Mouse (Mus musculus) thymus, adult 2 months (tissue): ENCODE results near the gene Kcnd1. TPM values are rescaled to one million over a fixed set of nuclear protein-coding genes. Genes with fewer than 3 reads are reported as not detected.
"Not testable (repeated sequence)": the region's sequence is repeated elsewhere in the genome, so short reads cannot be mapped to it uniquely, and the experiment has no call there.

Experiments used
- DNase-seq: peaks from one replicate; pipeline ENCODE4 v3.0.0; 2021
- H3K27ac ChIP-seq: fragments of 200-500 bp; 2 replicates; pipeline ENCODE4 v1.5.1; 2012; ENCODE audit warnings: low read length, control low read depth; ENCODE audit not compliant: control insufficient read depth, insufficient read depth
- H3K27me3 ChIP-seq: fragments of 200-500 bp; 2 replicates; pipeline ENCODE4 v1.6.1; 2012; ENCODE audit warnings: mild to moderate bottlenecking, low read length, moderate library complexity, mixed read lengths; ENCODE audit not compliant: control insufficient read depth, insufficient read depth
- H3K36me3 ChIP-seq: fragments of 200-500 bp; 2 replicates; pipeline ENCODE4 v1.6.1; 2012; ENCODE audit warnings: mild to moderate bottlenecking, low read length, moderate library complexity; ENCODE audit not compliant: control insufficient read depth, insufficient read depth
- H3K4me1 ChIP-seq: fragments of 200-500 bp; replicated peaks from 2 replicates; pipeline ENCODE4 v1.6.1; 2012; ENCODE audit warnings: low read length; ENCODE audit not compliant: control insufficient read depth, insufficient read depth
- H3K4me3 ChIP-seq: fragments of 200-500 bp; 2 replicates; pipeline ENCODE4 v1.5.1; 2012; ENCODE audit warnings: mild to moderate bottlenecking, low read length, control low read depth, moderate library complexity; ENCODE audit not compliant: control insufficient read depth, insufficient read depth
- CTCF ChIP-seq: fragments of 200-500 bp; IDR thresholded peaks from 2 replicates; pipeline ENCODE4 v1.5.1; 2012; ENCODE audit warnings: mild to moderate bottlenecking, control low read depth, low read length, moderate library complexity, borderline replicate concordance; ENCODE audit not compliant: control insufficient read depth, poor library complexity, insufficient read depth; ENCODE audit errors: extremely low read depth
- POLR2A ChIP-seq: fragments of 200-500 bp; IDR thresholded peaks from 2 replicates; pipeline ENCODE4 v1.6.1; 2012; ENCODE audit warnings: mild to moderate bottlenecking, low read length, control low read depth, moderate library complexity; ENCODE audit not compliant: control insufficient read depth, poor library complexity, insufficient read depth; ENCODE audit errors: extremely low read depth
- WGBS: fragments of 180-500 bp; shearing (Covaris S2); methylation state at CpG from one replicate; pipeline ENCODE4 v1.1.7; 2018; 5-methylcytosine and 5-hydroxymethylcytosine counted together
- polyA plus RNA-seq: library from polyadenylated mRNA; depleted of rRNA; stranded (reverse); fragments of >200 nt; gene quantifications from 2 replicates; pipeline ENCODE4 v1.2.3, GENCODE M21; 2012

Kcnd1 gene
- polyA plus RNA-seq, 1 experiment = 1.1 TPM

- no peak for DNase-seq
- WGBS = 88% methylated on average over 4 of the region's 4 CpGs
Measured at GRCm38 (mm10) chrX:7782603-7783092, 39.4 kb upstream of the Kcnd1 start.

GRCm38 (mm10) chrX:7789542-7790136, 32.5 kb upstream of the Kcnd1 start, which contains the start of gene Gripap1:
Gene Gripap1, plus strand, starts transcription at chrX:7789765.
- WGBS = under 1% methylated on average over 24 of the region's 24 CpGs
- Histone ChIP-seq H3K4me1 (peaks cover 3% of the 10 kb centered on the region; the same call in 1 of the 2 replicates), H3K27ac (peak within 1 kb of the TSS; percentile 60; the same call in 1 of the 2 replicates), H3K36me3 (0 out of 2 replicates have a peak, but pooled peaks cover 5% of the 10 kb centered on the region), H3K27me3 (no peaks in the 10 kb centered on the region), H3K4me3 (peak within 1 kb of the TSS; percentile 60)
- TF ChIP-seq CTCF (no peak), POLR2A (no peak)
- peak; percentile 72 for DNase-seq

More at GRCm38 (mm10) chrX:7782603-7783092, 39.4 kb upstream of the Kcnd1 start:
- H3K27me3 ChIP-seq = no peaks in the 10 kb centered on the region
- no peaks in the 10 kb centered on the region for H3K4me1 ChIP-seq
- TF ChIP-seq CTCF = no peak
- no peak for TF ChIP-seq POLR2A
- H3K27ac ChIP-seq = no peak overlapping the region
- no peak overlapping the region for H3K4me3 ChIP-seq
- no peaks in the 10 kb centered on the region for H3K36me3 ChIP-seq

DNA sequence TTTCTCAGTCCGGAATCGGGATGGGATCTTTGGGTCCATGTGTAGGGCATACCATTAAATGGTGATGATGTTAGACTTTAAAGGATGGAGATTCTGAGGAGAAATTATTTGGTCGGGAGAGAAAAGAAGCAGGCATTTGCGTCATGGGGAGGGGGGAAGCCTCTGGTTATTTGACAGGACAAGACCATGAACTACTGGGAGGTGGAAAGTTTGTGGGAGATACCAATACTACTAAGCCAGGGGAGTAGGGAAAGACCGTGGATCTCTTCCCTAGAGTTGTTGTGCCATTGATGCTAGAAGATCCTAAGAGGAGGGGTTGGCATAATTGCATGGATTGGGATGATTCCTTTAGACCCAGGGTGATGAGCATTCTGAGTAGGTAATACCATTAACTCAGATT, 31.8 kb upstream of the Kcnd1 start:
- Histone ChIP-seq H3K4me1 (peaks cover 3% of the 10 kb centered on the region; the same call in 1 of the 2 replicates), H3K36me3 (0 out of 2 replicates have a peak, but pooled peaks cover 5% of the 10 kb centered on the region), H3K4me3 (peak overlapping the region; percentile 60), H3K27me3 (no peaks in the 10 kb centered on the region), H3K27ac (no peak overlapping the region)
- WGBS = 7% methylated on average over 5 of the region's 5 CpGs
- TF ChIP-seq POLR2A (no peak), CTCF (no peak)
- peak; percentile 6 for DNase-seq

GRCm38 (mm10) chrX:7793361-7793760, 28.7 kb upstream of the Kcnd1 start:
- WGBS = 67% methylated on average over 3 of the region's 3 CpGs
- H3K4me3 ChIP-seq = no peak overlapping the region

DNA sequence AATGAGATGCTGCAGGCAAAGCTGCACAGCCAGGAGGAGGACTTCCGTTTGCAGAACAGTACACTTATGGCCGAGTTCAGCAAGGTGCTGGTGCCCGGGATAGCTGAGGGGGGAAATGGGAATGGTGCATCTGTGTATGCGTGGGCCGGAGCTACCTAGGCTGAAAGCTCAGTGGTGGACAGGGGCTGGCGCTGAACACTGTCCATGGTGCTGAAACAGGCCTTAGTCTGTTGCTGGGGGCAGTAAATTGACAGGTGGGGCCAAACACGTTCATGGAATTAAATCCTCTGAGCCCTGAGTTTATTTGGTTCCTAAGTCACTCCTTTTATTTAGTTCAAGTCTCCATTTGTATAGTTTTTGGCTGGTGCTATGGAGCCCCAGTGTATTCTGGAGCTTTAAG, 27.1 kb upstream of the Kcnd1 start:
- peak; percentile 15 for DNase-seq
- WGBS = 82% methylated on average over 7 of the region's 7 CpGs
- TF ChIP-seq CTCF = no peak
- no peak for TF ChIP-seq POLR2A
- no peak overlapping the region for H3K27ac ChIP-seq
- peaks cover 3% of the 10 kb centered on the region; the same call in 1 of the 2 replicates for H3K4me1 ChIP-seq
- H3K27me3 ChIP-seq = no peaks in the 10 kb centered on the region
- no peak overlapping the region for H3K4me3 ChIP-seq
- peaks cover 15% of the 10 kb centered on the region for H3K36me3 ChIP-seq

More at GRCm38 (mm10) chrX:7793361-7793760, 28.7 kb upstream of the Kcnd1 start:
- DNase-seq = no peak
- H3K4me1 ChIP-seq = peaks cover 3% of the 10 kb centered on the region; the same call in 1 of the 2 replicates
- 0 out of 2 replicates have a peak, but pooled peaks cover 5% of the 10 kb centered on the region for H3K36me3 ChIP-seq
- no peak for TF ChIP-seq POLR2A
- TF ChIP-seq CTCF = no peak
- H3K27ac ChIP-seq = no peak overlapping the region
- no peaks in the 10 kb centered on the region for H3K27me3 ChIP-seq

GRCm38 (mm10) chrX:7797327-7797726, 24.8 kb upstream of the Kcnd1 start:
- no peak for TF ChIP-seq POLR2A
- peaks cover 19% of the 10 kb centered on the region for H3K36me3 ChIP-seq
- no peaks in the 10 kb centered on the region for H3K27me3 ChIP-seq
- DNase-seq = no peak
- H3K27ac ChIP-seq = no peak overlapping the region
- no peak overlapping the region for H3K4me3 ChIP-seq
- H3K4me1 ChIP-seq = no peaks in the 10 kb centered on the region
- 98% methylated on average over 3 of the region's 3 CpGs for WGBS

GRCm38 (mm10) chrX:7802157-7802556, 19.9 kb upstream of the Kcnd1 start:
- 96% methylated on average over 2 of the region's 2 CpGs for WGBS
- not testable (repeated sequence) for H3K27ac ChIP-seq, H3K4me1 ChIP-seq, H3K4me3 ChIP-seq, H3K27me3 ChIP-seq, DNase-seq
- peaks cover 15% of the 10 kb centered on the region for H3K36me3 ChIP-seq

GRCm38 (mm10) chrX:7815016-7815415, 7.1 kb upstream of the Kcnd1 start:
- not testable (repeated sequence) for H3K4me1 ChIP-seq, H3K27me3 ChIP-seq, H3K27ac ChIP-seq, H3K36me3 ChIP-seq, H3K4me3 ChIP-seq
- WGBS = 79% methylated on average over 8 of the region's 8 CpGs
- peak; percentile 27 for DNase-seq
